Mouse (Mus musculus): Measurements from ENCODE around the gene Pold4. TPM values are rescaled to one million over a fixed set of nuclear protein-coding genes. Genes with fewer than 3 reads are reported as not detected.
"Not testable (repeated sequence)": the region's sequence is repeated elsewhere in the genome, so short reads cannot be mapped to it uniquely, and the experiment has no call there.

Gene Pold4
- total RNA-seq, 2 experiments from 2014 or later = 15.9 to 17.8 TPM

- DNase-seq (ENCODE audit: low spot score in 2 of 2) = no peak
- intact Hi-C loops (cut with DNase I) = loop anchor here (10.0 kb wide), 1 partner anchor 206 kb away; the partner anchor contains the start of gene Ndufv1
Measured at GRCm38 (mm10) chr19:4220957-4221743, 10.5 kb upstream of the Pold4 start.

GRCm38 (mm10) chr19:4222165-4222564, 9.5 kb upstream of the Pold4 start:
- intact Hi-C loops (cut with DNase I) = loop anchor here (10.0 kb wide), 1 partner anchor 207 kb away; the partner anchor contains the start of gene Ndufv1
- no peak for DNase-seq (ENCODE audit: low spot score in 2 of 2)

GRCm38 (mm10) chr19:4226779-4227178, 4.9 kb upstream of the Pold4 start:
- no peak for DNase-seq (ENCODE audit: low spot score in 2 of 2)
- intact Hi-C loops (cut with DNase I) = loop anchor here (10.0 kb wide), 1 partner anchor 212 kb away; the partner anchor contains the start of gene Ndufv1

- DNase-seq (ENCODE audit: low spot score in 2 of 2) = no peak
- intact Hi-C loops (cut with DNase I) = loop anchor here (10.0 kb wide), 1 partner anchor 213 kb away; the partner anchor contains the start of gene Ndufv1
Measured at GRCm38 (mm10) chr19:4227446-4227845, 4.3 kb upstream of the Pold4 start.

GRCm38 (mm10) chr19:4227894-4228678, 3.6 kb upstream of the Pold4 start:
- DNase-seq (ENCODE audit: low spot score in 2 of 2) = peak; percentile 63 to 65
- intact Hi-C loops (cut with DNase I) = loop anchor here (2.0 to 10.0 kb wide), 2 partner anchors 21 to 213 kb away; partner anchors contain the start of gene Ndufv1

GRCm38 (mm10) chr19:4228891-4229290, 2.8 kb upstream of the Pold4 start:
- no peak for DNase-seq (ENCODE audit: low spot score in 2 of 2)
- intact Hi-C loops (cut with DNase I) = loop anchor here (2.0 to 10.0 kb wide), 2 partner anchors 22 to 214 kb away; partner anchors contain the start of gene Ndufv1

- intact Hi-C loops (cut with DNase I) = loop anchor here (2.0 to 10.0 kb wide), 4 partner anchors 23 to 215 kb away; partner anchors contain the start of genes Aip and Ndufv1
- DNase-seq (ENCODE audit: low spot score in 2 of 2) = no peak
Measured at GRCm38 (mm10) chr19:4229451-4230076, 2.1 kb upstream of the Pold4 start.

GRCm38 (mm10) chr19:4230415-4230814, 1.3 kb upstream of the Pold4 start:
- no peak for DNase-seq (ENCODE audit: low spot score in 2 of 2)
- intact Hi-C loops (cut with DNase I) = loop anchor here (2.0 to 5.0 kb wide), 2 partner anchors 103 to 130 kb away; partner anchors contain the start of gene Aip

GRCm38 (mm10) chr19:4232186-4232572, 480 bp downstream of the Pold4 start:
- DNase-seq (ENCODE audit: low spot score in 2 of 2) = no peak
- intact Hi-C loops (cut with DNase I) = loop anchor here (5.0 kb wide), 1 partner anchor 105 kb away; the partner anchor contains the start of gene Aip

- intact Hi-C loops (cut with DNase I) = loop anchor here (5.0 kb wide), 1 partner anchor 105 kb away; the partner anchor contains the start of gene Aip
- DNase-seq (ENCODE audit: low spot score in 2 of 2) = no peak
Measured at GRCm38 (mm10) chr19:4232651-4233050, 952 bp downstream of the Pold4 start.

GRCm38 (mm10) chr19:4234548-4234947, 2.8 kb downstream of the Pold4 start:
- DNase-seq (ENCODE audit: low spot score in 2 of 2) = no peak
- intact Hi-C loops (cut with DNase I) = loop anchor here (5.0 kb wide), 1 partner anchor 107 kb away; the partner anchor contains the start of gene Aip

- intact Hi-C loops (cut with DNase I) = no loop called here
Measured at GRCm38 (mm10) chr19:4240247-4240668, 8.6 kb downstream of the Pold4 start.

GRCm38 (mm10) chr19:4242416-4242815, 10.7 kb downstream of the Pold4 start:
- intact Hi-C loops (cut with DNase I) = no loop called here
- DNase-seq (ENCODE audit: low spot score in 2 of 2) = no peak

More at GRCm38 (mm10) chr19:4240247-4240668, 8.6 kb downstream of the Pold4 start:
- DNase-seq (ENCODE audit: low spot score in 2 of 2) = no peak

- no peak for DNase-seq (ENCODE audit: low spot score in 2 of 2)
- intact Hi-C loops (cut with DNase I) = no loop called here
Measured at GRCm38 (mm10) chr19:4244775-4245174, 13.1 kb downstream of the Pold4 start.

- DNase-seq (ENCODE audit: low spot score in 2 of 2) = no peak
- intact Hi-C loops (cut with DNase I) = no loop called here
Measured at GRCm38 (mm10) chr19:4247010-4247409, 15.3 kb downstream of the Pold4 start.

GRCm38 (mm10) chr19:4248683-4249082, 17.0 kb downstream of the Pold4 start:
- DNase-seq (ENCODE audit: low spot score in 2 of 2); intact Hi-C loops (cut with DNase I): not testable (repeated sequence)

- DNase-seq (ENCODE audit: low spot score in 2 of 2) = no peak
- intact Hi-C loops (cut with DNase I) = loop anchor here (10.0 kb wide), 1 partner anchor 191 kb away; no protein-coding TSS in a partner anchor
Measured at GRCm38 (mm10) chr19:4254230-4254629, 22.5 kb downstream of the Pold4 start.

- intact Hi-C loops (cut with DNase I) = loop anchor here (10.0 kb wide), 1 partner anchor 189 kb away; no protein-coding TSS in a partner anchor
- DNase-seq (ENCODE audit: low spot score in 2 of 2) = no peak
Measured at GRCm38 (mm10) chr19:4255583-4256162, 24.0 kb downstream of the Pold4 start.
